Mouse (Mus musculus): ENCODE measurements at regions not wholly inside any gene's neighbourhood (a gene's known extent, or its start where the extent isn't known, plus 50 kb on each side); places are given as distances from the start of the nearest gene placed in this dataset.

- no peak for DNase-seq (ENCODE audit: low spot score)
Measured at GRCm38 (mm10) chr3:105380818-105381217, 71.3 kb upstream of the Kcnd3 start.

DNA sequence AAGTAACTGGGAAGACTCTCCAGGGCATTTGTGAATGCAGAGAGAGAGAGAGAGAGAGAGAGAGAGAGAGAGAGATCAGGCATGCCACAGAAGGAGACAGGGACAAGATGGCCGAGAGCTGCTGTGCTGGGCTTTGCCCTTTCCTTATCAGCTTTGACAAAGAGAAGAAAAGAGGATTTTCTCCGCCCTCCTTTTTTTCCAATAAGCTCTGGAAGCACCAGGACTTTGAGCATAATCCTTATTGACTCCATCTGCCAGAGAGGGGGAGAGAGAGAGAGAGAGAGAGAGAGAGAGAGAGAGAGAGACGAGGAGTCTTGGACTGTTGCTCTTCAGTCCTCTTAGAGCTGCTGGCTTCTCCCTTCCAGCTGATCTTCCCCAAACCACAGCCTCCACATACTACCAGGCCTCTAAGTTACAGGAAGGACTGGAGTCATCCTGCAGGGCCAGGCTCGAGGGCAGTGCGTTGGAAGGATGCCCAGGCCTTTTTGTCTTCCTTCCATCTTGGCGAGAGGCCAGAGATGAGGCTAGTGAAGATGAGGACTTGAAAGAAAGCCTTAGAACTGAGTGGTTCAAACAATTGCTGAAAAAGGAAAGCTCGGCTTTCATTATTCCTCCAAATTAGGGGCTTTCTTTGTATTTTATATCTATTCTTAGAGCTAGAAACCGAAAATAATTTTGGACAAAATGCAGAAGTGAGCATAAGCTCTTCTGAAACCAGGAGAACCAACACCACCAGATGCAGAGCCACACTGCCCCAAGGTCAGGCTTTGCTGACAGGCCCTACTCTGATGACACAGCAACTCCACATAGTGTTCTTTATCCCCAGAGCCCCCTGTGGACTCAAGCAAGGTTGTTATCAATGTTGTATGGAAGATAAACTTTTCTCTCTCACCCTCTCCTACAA, 59.3 kb upstream of the Kcnd3 start:
- no peak for DNase-seq (ENCODE audit: low spot score)

Data from yolk sac, embryonic 10.5 days (tissue).